Mouse (Mus musculus) forebrain, embryonic 16.5 days (tissue): Measurements from ENCODE around the gene Gm20388. TPM values are rescaled to one million over a fixed set of nuclear protein-coding genes. Genes with fewer than 3 reads are reported as not detected.
A peak's percentile ranks its signal among the peaks of the same experiment; 100 is the strongest.

ENCODE experiments used
- ATAC-seq: fragments of 200-750 bp; cut with Nextera tagmentation; 2 replicates; pipeline ENCODE4 v1.8.0; 2017; ENCODE audit warnings: mild to moderate bottlenecking, moderate library complexity
- H3K27ac ChIP-seq: fragments of 300-500 bp; sonication (generic); 2 replicates; pipeline ENCODE4 v1.5.1; 2014; ENCODE audit warnings: low read length, control low read depth
- H3K27me3 ChIP-seq: fragments of 300-500 bp; sonication (generic); replicated peaks from 2 replicates; pipeline ENCODE4 v1.6.1; 2014; ENCODE audit warnings: low read length; ENCODE audit not compliant: control insufficient read depth, insufficient read depth
- H3K36me3 ChIP-seq: fragments of 300-500 bp; sonication (generic); 2 replicates; pipeline ENCODE4 v1.6.1; 2014; ENCODE audit not compliant: control insufficient read depth, insufficient read depth
- H3K4me1 ChIP-seq: fragments of 300-500 bp; sonication (generic); replicated peaks from 2 replicates; pipeline ENCODE4 v1.6.1; 2014; ENCODE audit warnings: low read length; ENCODE audit not compliant: control insufficient read depth, insufficient read depth
- H3K4me2 ChIP-seq: fragments of 300-500 bp; sonication (generic); 2 replicates; pipeline ENCODE4 v1.6.1; 2014; ENCODE audit warnings: mild to moderate bottlenecking, low read length, control low read depth
- H3K4me3 ChIP-seq: fragments of 300-500 bp; sonication (generic); replicated peaks from 2 replicates; pipeline ENCODE4 v1.5.1; 2014; ENCODE audit warnings: mild to moderate bottlenecking, low read length, control low read depth
- H3K9ac ChIP-seq: fragments of 300-500 bp; sonication (generic); replicated peaks from 2 replicates; pipeline ENCODE4 v1.6.1; 2014; ENCODE audit warnings: low read depth, low read length, control low read depth
- H3K9me3 ChIP-seq: fragments of 300-500 bp; sonication (generic); 2 replicates; pipeline ENCODE4 v1.6.1; 2016; ENCODE audit warnings: low read length; ENCODE audit not compliant: control insufficient read depth
- WGBS: fragments of 180-500 bp; shearing (Covaris S2); extraction: QIAGEN DNeasy Blood & Tissue Kit; methylation state at CpG from one replicate; pipeline ENCODE4 v1.1.7; 2014; 5-methylcytosine and 5-hydroxymethylcytosine counted together
- polyA plus RNA-seq: library from polyadenylated mRNA; unstranded; fragments of >200 nt; fragmentation: Nextera tagmentation; extraction: Ambion mirVana; gene quantifications from 2 replicates; pipeline ENCODE4 v1.2.1, GENCODE M21; 2015

Gm20388 gene
- polyA plus RNA-seq, 1 experiment from 2014 or later = 4.7 TPM

- Histone ChIP-seq H3K4me1 (peaks cover 14% of the 10 kb centered on the region), H3K4me2 (no peak overlapping the region), H3K9me3 (no peaks in the 10 kb centered on the region), H3K27ac (no peak overlapping the region), H3K4me3 (no peak overlapping the region), H3K27me3 (no peaks in the 10 kb centered on the region), H3K36me3 (peaks cover 5% of the 10 kb centered on the region; the same call in 1 of the 2 replicates), H3K9ac (no peak overlapping the region)
- ATAC-seq = no peak
- WGBS = 80% methylated on average over 6 of the region's 6 CpGs
Measured at GRCm38 (mm10) chr8:122644175-122644954, 2733.7 kb downstream of the Gm20388 start.

GRCm38 (mm10) chr8:122646337-122646736 is 2735.7 kb downstream of the Gm20388 start:
- H3K9me3 ChIP-seq = no peaks in the 10 kb centered on the region
- ATAC-seq = no peak
- H3K4me1 ChIP-seq = peaks cover 11% of the 10 kb centered on the region
- WGBS = 83% methylated on average over 16 of the region's 16 CpGs
- peaks cover 5% of the 10 kb centered on the region; the same call in 1 of the 2 replicates for H3K36me3 ChIP-seq
- H3K9ac ChIP-seq = no peak overlapping the region
- no peak overlapping the region for H3K27ac ChIP-seq
- no peak overlapping the region for H3K4me3 ChIP-seq
- no peak overlapping the region for H3K4me2 ChIP-seq
- no peaks in the 10 kb centered on the region for H3K27me3 ChIP-seq

DNA sequence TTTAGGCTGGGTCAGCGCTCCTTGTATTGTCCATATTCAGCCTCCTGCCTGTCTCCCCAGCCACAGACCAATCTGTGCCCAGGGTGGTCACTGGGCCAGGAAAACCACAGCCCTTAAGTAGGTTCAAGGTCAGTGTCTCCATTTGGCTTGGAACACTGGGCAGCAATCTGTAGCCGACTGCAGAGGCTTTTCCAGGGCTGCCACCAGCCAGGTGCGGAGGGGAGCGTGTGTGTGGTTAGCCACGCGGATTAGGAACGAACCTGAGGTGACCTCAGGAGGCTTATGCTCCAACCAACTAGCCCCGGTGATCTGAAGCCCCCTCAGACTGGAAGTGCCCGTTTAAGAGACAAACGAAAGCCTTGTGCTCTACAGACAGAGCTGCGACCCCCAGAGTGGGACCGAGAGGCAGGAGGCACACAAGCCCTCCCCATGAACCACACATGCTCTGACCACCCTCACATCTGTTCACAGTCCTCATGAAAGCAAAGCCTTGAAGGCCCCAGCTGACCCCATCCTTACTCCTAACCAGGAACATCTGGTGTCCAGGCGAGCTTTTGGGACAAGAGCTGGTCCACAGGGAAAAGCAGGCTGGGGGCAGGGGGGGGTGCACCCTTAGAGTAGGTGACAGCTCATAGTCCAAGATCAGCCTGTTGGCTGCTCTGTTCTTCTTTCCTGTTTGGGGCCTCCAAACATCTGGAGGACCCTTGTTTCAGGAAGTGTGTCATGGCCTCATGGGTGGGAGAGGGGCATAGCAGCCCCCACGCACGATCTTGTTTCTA is 2737.7 kb downstream of the Gm20388 start:
- H3K36me3 ChIP-seq = peaks cover 5% of the 10 kb centered on the region; the same call in 1 of the 2 replicates
- ATAC-seq = no peak
- WGBS = 82% methylated on average over 15 of the region's 15 CpGs

GRCm38 (mm10) chr8:122651326-122651921 is 2740.8 kb downstream of the Gm20388 start:
- Histone ChIP-seq H3K4me1 (peaks cover 9% of the 10 kb centered on the region), H3K4me3 (no peak overlapping the region), H3K27me3 (no peaks in the 10 kb centered on the region), H3K9me3 (no peaks in the 10 kb centered on the region), H3K9ac (no peak overlapping the region), H3K36me3 (peaks cover 5% of the 10 kb centered on the region; the same call in 1 of the 2 replicates), H3K4me2 (no peak overlapping the region), H3K27ac (no peak overlapping the region)
- 0 out of 2 replicates have a peak, but pooled peaks have one; percentile 10 for ATAC-seq
- 66% methylated on average over 15 of the region's 16 CpGs for WGBS

More for the DNA sequence above, 2737.7 kb downstream of the Gm20388 start:
- H3K9me3 ChIP-seq = no peaks in the 10 kb centered on the region
- no peak overlapping the region for H3K27ac ChIP-seq
- H3K4me2 ChIP-seq = no peak overlapping the region
- no peaks in the 10 kb centered on the region for H3K27me3 ChIP-seq
- no peak overlapping the region for H3K4me3 ChIP-seq
- peaks cover 9% of the 10 kb centered on the region for H3K4me1 ChIP-seq
- no peak overlapping the region for H3K9ac ChIP-seq

DNA sequence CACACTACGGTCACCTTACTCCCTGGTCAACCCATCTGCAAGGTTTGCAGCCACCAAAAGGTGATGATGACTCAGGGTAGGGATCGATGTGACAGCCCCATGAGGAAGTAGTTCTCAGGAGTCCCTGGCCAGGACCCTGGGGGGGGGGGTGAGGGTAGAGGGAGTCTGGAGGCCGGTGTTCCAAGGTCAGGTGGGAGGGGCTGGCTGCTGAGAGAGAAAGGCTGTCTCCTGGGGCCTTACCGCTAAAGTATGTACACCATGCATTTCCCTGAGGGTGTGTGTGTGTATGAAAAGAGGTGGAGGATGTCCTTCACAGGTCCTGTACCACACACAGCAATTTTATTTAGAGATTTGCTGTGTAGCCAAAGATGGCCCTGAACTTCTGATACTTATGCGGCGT is 2742.0 kb downstream of the Gm20388 start:
- no peak overlapping the region for H3K4me3 ChIP-seq
- no peak overlapping the region for H3K9ac ChIP-seq
- no peak overlapping the region for H3K4me2 ChIP-seq
- no peaks in the 10 kb centered on the region for H3K9me3 ChIP-seq
- H3K27ac ChIP-seq = no peak overlapping the region
- 84% methylated on average over 6 of the region's 6 CpGs for WGBS
- peaks cover 9% of the 10 kb centered on the region for H3K4me1 ChIP-seq
- no peak for ATAC-seq
- no peaks in the 10 kb centered on the region for H3K27me3 ChIP-seq
- H3K36me3 ChIP-seq = peaks cover 2% of the 10 kb centered on the region; the same call in 1 of the 2 replicates

GRCm38 (mm10) chr8:122654768-122655167 is 2744.1 kb downstream of the Gm20388 start:
- Histone ChIP-seq H3K4me1 (peaks cover 9% of the 10 kb centered on the region), H3K27me3 (no peaks in the 10 kb centered on the region), H3K27ac (no peak overlapping the region), H3K4me3 (no peak overlapping the region), H3K36me3 (no peaks in the 10 kb centered on the region), H3K4me2 (no peak overlapping the region), H3K9ac (no peak overlapping the region), H3K9me3 (no peaks in the 10 kb centered on the region)
- 77% methylated on average over 7 of the region's 7 CpGs for WGBS
- no peak for ATAC-seq

- H3K9me3 ChIP-seq = no peaks in the 10 kb centered on the region
- H3K4me3 ChIP-seq = no peak overlapping the region
- H3K9ac ChIP-seq = no peak overlapping the region
- H3K27me3 ChIP-seq = no peaks in the 10 kb centered on the region
- ATAC-seq = no peak
- no peak overlapping the region for H3K4me2 ChIP-seq
- no peak overlapping the region for H3K27ac ChIP-seq
- no peaks in the 10 kb centered on the region for H3K36me3 ChIP-seq
- peaks cover 12% of the 10 kb centered on the region for H3K4me1 ChIP-seq
- WGBS = 83% methylated on average over 13 of the region's 13 CpGs
Measured at GRCm38 (mm10) chr8:122656056-122656999, 2745.7 kb downstream of the Gm20388 start.

- Histone ChIP-seq H3K4me2 (no peak overlapping the region), H3K9ac (no peak overlapping the region), H3K27ac (no peak overlapping the region), H3K9me3 (no peaks in the 10 kb centered on the region), H3K27me3 (no peaks in the 10 kb centered on the region), H3K4me1 (peaks cover 16% of the 10 kb centered on the region), H3K36me3 (no peaks in the 10 kb centered on the region), H3K4me3 (no peak overlapping the region)
- WGBS = 78% methylated on average over 10 of the region's 10 CpGs
- ATAC-seq = no peak
Measured at GRCm38 (mm10) chr8:122658149-122658806, 2747.6 kb downstream of the Gm20388 start.
